Mouse (Mus musculus): ENCODE data around the gene Traf4. TPM values are rescaled to one million over a fixed set of nuclear protein-coding genes. Genes with fewer than 3 reads are reported as not detected.

Traf4 gene
- total and polyA plus RNA-seq, 3 experiments = 34.4 to 42.0 TPM; not detected in 1

DNA sequence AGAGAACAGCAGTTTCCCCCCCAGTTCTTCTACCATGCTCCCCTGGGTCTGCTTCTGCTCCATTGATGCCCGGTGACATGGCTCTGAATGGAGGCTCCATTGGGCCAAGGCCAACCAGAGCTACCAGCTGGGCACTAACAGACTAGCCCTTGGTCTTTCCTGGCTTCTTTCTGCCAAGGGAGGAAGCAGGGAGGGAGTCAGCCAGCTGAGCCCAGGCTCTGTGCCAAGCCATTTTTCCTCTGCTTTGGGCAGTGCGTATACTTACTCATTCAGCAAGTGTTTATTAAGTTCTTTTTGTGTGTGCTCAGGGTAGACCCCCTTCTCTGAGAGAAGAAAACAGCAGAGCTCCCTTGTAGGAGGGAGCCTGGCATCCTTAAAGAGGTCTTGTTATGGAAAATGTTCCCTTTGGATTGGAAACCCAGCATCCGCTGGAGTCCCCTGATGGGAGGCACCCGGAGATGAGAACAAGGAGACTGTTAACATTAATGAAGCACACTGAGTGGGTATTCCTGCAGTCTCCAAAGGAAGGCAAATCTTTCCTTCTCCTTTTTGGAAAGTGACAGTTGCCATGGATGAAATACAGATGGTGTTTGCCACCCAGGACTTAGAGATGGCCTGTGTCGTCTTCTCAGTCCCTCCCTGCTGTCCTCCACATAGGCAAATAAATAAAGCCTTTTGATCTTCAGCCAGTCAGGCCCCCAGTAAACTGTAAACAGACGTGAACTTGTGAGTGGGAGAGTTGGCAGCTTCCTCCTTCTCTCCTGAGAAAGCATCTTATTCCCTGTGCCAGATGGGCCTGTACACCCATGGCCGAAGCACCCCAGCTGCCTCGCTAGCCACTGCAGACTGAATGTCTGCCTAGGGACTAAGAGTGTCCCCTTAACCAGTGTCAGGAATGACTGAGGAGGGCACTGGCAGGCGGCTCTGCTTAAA, 12.8 kb downstream of the Traf4 start:
- no peak overlapping the region for H3K4me3 ChIP-seq (ENCODE audit: control insufficient read depth in 1 of 2, insufficient read depth in 1 of 2, low read depth in 2 of 2, low read length in 2 of 2)
- no peaks in the 10 kb centered on the region for H3K27me3 ChIP-seq (ENCODE audit: control insufficient read depth in 1 of 2, insufficient read depth in 2 of 2, low read length in 2 of 2)
- DNase-seq (ENCODE audit: low read depth, low spot score) = no peak
- TF ChIP-seq UBTF (IDR thresholded peaks at IDR 0.05; ENCODE audit: borderline replicate concordance, insufficient read depth, low read depth, low read length) = no peak
- no peak for TF ChIP-seq USF2 (IDR thresholded peaks at IDR 0.05; ENCODE audit: borderline replicate concordance in 1 of 2, insufficient read depth in 1 of 2, low read depth in 1 of 2, low read length in 2 of 2)
- no peak for TF ChIP-seq ELF1 (IDR thresholded peaks at IDR 0.05; ENCODE audit: low read depth, low read length)
- no peak for TF ChIP-seq MAFK (IDR thresholded peaks at IDR 0.05; ENCODE audit: borderline replicate concordance, low read depth, low read length)
- no peak for TF ChIP-seq MEF2A (IDR thresholded peaks at IDR 0.05; ENCODE audit: extremely low read depth, insufficient replicate concordance, low read depth, low read length, poor library complexity, severe bottlenecking)
- no peak for TF ChIP-seq POLR2AphosphoS2 (IDR thresholded peaks at IDR 0.05; ENCODE audit: low read length)
- no peak for TF ChIP-seq POLR2A (IDR thresholded peaks at IDR 0.05; ENCODE audit: control insufficient read depth in 1 of 2, insufficient read depth in 1 of 2, low read depth in 1 of 2, low read length in 2 of 2, poor library complexity in 1 of 2)
- TF ChIP-seq GABPA (IDR thresholded peaks at IDR 0.05; ENCODE audit: low read depth, low read length) = no peak
- TF ChIP-seq ZC3H11A (IDR thresholded peaks at IDR 0.05; ENCODE audit: low read depth, low read length) = no peak
- no peak for TF ChIP-seq SIN3A (IDR thresholded peaks at IDR 0.05; ENCODE audit: low read length)
- no peak for TF ChIP-seq CHD1 (IDR thresholded peaks at IDR 0.05; ENCODE audit: low read depth, low read length)
- TF ChIP-seq ZMIZ1 (IDR thresholded peaks at IDR 0.05; ENCODE audit: low read depth, low read length) = no peak
- no peak for TF ChIP-seq CHD2 (IDR thresholded peaks at IDR 0.05; ENCODE audit: low read length)
- no peak for TF ChIP-seq NRF1 (IDR thresholded peaks at IDR 0.05; ENCODE audit: insufficient read depth, low read depth, low read length, poor library complexity, severe bottlenecking)
- no peak for TF ChIP-seq GATA1 (IDR thresholded peaks at IDR 0.05; ENCODE audit: low read depth, low read length)
- TF ChIP-seq POLR2AphosphoS5 (IDR thresholded peaks at IDR 0.05; ENCODE audit: borderline replicate concordance, low read depth, low read length) = no peak
- no peak for TF ChIP-seq TBP (IDR thresholded peaks at IDR 0.05; ENCODE audit: low read depth, low read length)
- TF ChIP-seq EP300 (IDR thresholded peaks at IDR 0.05; ENCODE audit: low read depth in 1 of 2, low read length in 2 of 2) = no peak
- no peak for TF ChIP-seq MXI1 (IDR thresholded peaks at IDR 0.05; ENCODE audit: low read depth, low read length)
- no peak for TF ChIP-seq HCFC1 (IDR thresholded peaks at IDR 0.05; ENCODE audit: low read depth, low read length)
- no peak overlapping the region for H3K27ac ChIP-seq (ENCODE audit: control insufficient read depth, low read depth, low read length)
- H3K9ac ChIP-seq (ENCODE audit: control insufficient read depth, low read depth, low read length, poor library complexity, severe bottlenecking) = no peak overlapping the region
- H3K4me1 ChIP-seq (ENCODE audit: control insufficient read depth in 1 of 2, insufficient read depth in 2 of 2, low read length in 2 of 2) = no peaks in the 10 kb centered on the region
- no peaks in the 10 kb centered on the region for H3K9me3 ChIP-seq (replicated peaks; ENCODE audit: insufficient read depth, low read length)
- no peaks in the 10 kb centered on the region for H3K79me2 ChIP-seq (ENCODE audit: control insufficient read depth, insufficient read depth, low read length, poor library complexity)
- no peaks in the 10 kb centered on the region; a peak in 1 of 4 replicates for H3K36me3 ChIP-seq (ENCODE audit: control insufficient read depth in 1 of 2, insufficient read depth in 2 of 2, low read length in 2 of 2)
